Mouse (Mus musculus): ENCODE results near the gene Trappc3l. TPM values are rescaled to one million over a fixed set of nuclear protein-coding genes. Genes with fewer than 3 reads are reported as not detected.

Gene Trappc3l
- polyA plus RNA-seq, 1 experiment from 2014 or later, result 0.89 TPM

GRCm38 (mm10) chr10:34074522-34075200 lies 37.3 kb downstream of the Trappc3l start:
- Histone ChIP-seq H3K27me3 (replicated peaks; ENCODE audit: control insufficient read depth, insufficient read depth, low read length) (no peaks in the 10 kb centered on the region), H3K9me3 (ENCODE audit: control insufficient read depth, low read length) (no peaks in the 10 kb centered on the region), H3K27ac (replicated peaks; ENCODE audit: low read depth, low read length) (no peak overlapping the region), H3K36me3 (ENCODE audit: control insufficient read depth, insufficient read depth, low read length) (no peaks in the 10 kb centered on the region), H3K4me3 (ENCODE audit: low read depth, low read length) (no peak overlapping the region), H3K4me1 (ENCODE audit: control insufficient read depth, insufficient read depth, low read length) (no peaks in the 10 kb centered on the region), H3K9ac (ENCODE audit: low read depth, low read length) (no peak overlapping the region), H3K4me2 (ENCODE audit: low read depth, low read length) (no peak overlapping the region)
- DNase-seq (ENCODE audit: low spot score) (no peak), ATAC-seq (ENCODE audit: low read depth) (no peak)
- 85% methylated on average over 5 of the region's 5 CpGs for WGBS

DNA sequence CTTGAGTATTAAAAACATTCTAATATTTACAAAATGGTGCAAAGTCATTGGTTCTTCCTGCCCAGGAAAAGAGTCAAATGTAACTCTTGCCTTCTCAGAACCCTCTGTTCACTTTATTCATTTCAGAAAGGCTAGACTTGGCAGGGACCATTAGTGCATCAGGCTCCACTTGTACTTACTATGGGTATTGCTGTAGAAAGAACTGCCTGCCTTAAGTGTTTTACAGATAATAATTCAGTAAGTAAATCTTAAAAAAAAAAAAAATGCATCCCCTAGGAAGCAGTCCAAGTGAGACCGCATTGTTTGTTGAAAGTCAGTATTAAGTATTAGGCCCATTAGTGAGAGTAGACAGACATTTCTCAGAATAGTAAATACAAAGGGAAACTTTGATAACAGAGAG lies 49.1 kb downstream of the Trappc3l start:
- H3K9ac ChIP-seq (ENCODE audit: low read depth, low read length), result no peak overlapping the region
- H3K36me3 ChIP-seq (ENCODE audit: control insufficient read depth, insufficient read depth, low read length), result no peaks in the 10 kb centered on the region
- H3K4me3 ChIP-seq (ENCODE audit: low read depth, low read length), result no peak overlapping the region
- H3K4me1 ChIP-seq (ENCODE audit: control insufficient read depth, insufficient read depth, low read length), result peaks cover 3% of the 10 kb centered on the region; the same call in 1 of the 2 replicates
- no peak for DNase-seq (ENCODE audit: low spot score)
- no peak overlapping the region for H3K27ac ChIP-seq (replicated peaks; ENCODE audit: low read depth, low read length)
- H3K27me3 ChIP-seq (replicated peaks; ENCODE audit: control insufficient read depth, insufficient read depth, low read length), result no peaks in the 10 kb centered on the region
- 90% methylated on average over 1 of the region's 1 CpGs for WGBS
- H3K4me2 ChIP-seq (ENCODE audit: low read depth, low read length), result no peak overlapping the region
- no peaks in the 10 kb centered on the region for H3K9me3 ChIP-seq (ENCODE audit: control insufficient read depth, low read length)
- ATAC-seq (ENCODE audit: low read depth), result no peak

- Histone ChIP-seq H3K9me3 (ENCODE audit: control insufficient read depth, low read length) (no peaks in the 10 kb centered on the region), H3K27ac (replicated peaks; ENCODE audit: low read depth, low read length) (no peak overlapping the region), H3K9ac (ENCODE audit: low read depth, low read length) (no peak overlapping the region), H3K36me3 (ENCODE audit: control insufficient read depth, insufficient read depth, low read length) (no peaks in the 10 kb centered on the region), H3K4me3 (ENCODE audit: low read depth, low read length) (no peak overlapping the region), H3K27me3 (replicated peaks; ENCODE audit: control insufficient read depth, insufficient read depth, low read length) (no peaks in the 10 kb centered on the region), H3K4me2 (ENCODE audit: low read depth, low read length) (no peak overlapping the region), H3K4me1 (ENCODE audit: control insufficient read depth, insufficient read depth, low read length) (peaks cover 3% of the 10 kb centered on the region; the same call in 1 of the 2 replicates)
- DNase-seq (ENCODE audit: low spot score) (no peak), ATAC-seq (ENCODE audit: low read depth) (no peak)
- WGBS, result 90% methylated on average over 2 of the region's 2 CpGs
Observed at GRCm38 (mm10) chr10:34088515-34088914, 51.1 kb downstream of the Trappc3l start.

- H3K4me3 ChIP-seq (ENCODE audit: low read depth, low read length), result no peak overlapping the region
- H3K9me3 ChIP-seq (ENCODE audit: control insufficient read depth, low read length), result no peaks in the 10 kb centered on the region
- no peak overlapping the region for H3K4me2 ChIP-seq (ENCODE audit: low read depth, low read length)
- 66% methylated on average over 3 of the region's 3 CpGs for whole genome bisulfite sequencing
- no peak for ATAC-seq (ENCODE audit: low read depth)
- H3K9ac ChIP-seq (ENCODE audit: low read depth, low read length), result no peak overlapping the region
- H3K36me3 ChIP-seq (ENCODE audit: control insufficient read depth, insufficient read depth, low read length), result no peaks in the 10 kb centered on the region
- H3K4me1 ChIP-seq (ENCODE audit: control insufficient read depth, insufficient read depth, low read length), result peaks cover 3% of the 10 kb centered on the region; the same call in 1 of the 2 replicates
- no peak for DNase-seq (ENCODE audit: low spot score)
- no peaks in the 10 kb centered on the region for H3K27me3 ChIP-seq (replicated peaks; ENCODE audit: control insufficient read depth, insufficient read depth, low read length)
- H3K27ac ChIP-seq (replicated peaks; ENCODE audit: low read depth, low read length), result no peak overlapping the region
Observed at GRCm38 (mm10) chr10:34089517-34089916, 52.1 kb downstream of the Trappc3l start.

- Histone ChIP-seq H3K4me2 (ENCODE audit: low read depth, low read length) (no peak overlapping the region), H3K27me3 (replicated peaks; ENCODE audit: control insufficient read depth, insufficient read depth, low read length) (no peaks in the 10 kb centered on the region), H3K27ac (replicated peaks; ENCODE audit: low read depth, low read length) (no peak overlapping the region), H3K4me1 (ENCODE audit: control insufficient read depth, insufficient read depth, low read length) (peaks cover 7% of the 10 kb centered on the region; the same call in 1 of the 2 replicates), H3K4me3 (ENCODE audit: low read depth, low read length) (no peak overlapping the region), H3K9me3 (ENCODE audit: control insufficient read depth, low read length) (no peaks in the 10 kb centered on the region), H3K36me3 (ENCODE audit: control insufficient read depth, insufficient read depth, low read length) (no peaks in the 10 kb centered on the region), H3K9ac (ENCODE audit: low read depth, low read length) (no peak overlapping the region)
- ATAC-seq (ENCODE audit: low read depth) (no peak), DNase-seq (ENCODE audit: low spot score) (peak; percentile 31)
- WGBS, result 85% methylated on average over 1 of the region's 1 CpGs
Observed at GRCm38 (mm10) chr10:34090481-34090880, 53.1 kb downstream of the Trappc3l start.

GRCm38 (mm10) chr10:34091888-34092287 lies 54.5 kb downstream of the Trappc3l start:
- H3K27me3 ChIP-seq (replicated peaks; ENCODE audit: control insufficient read depth, insufficient read depth, low read length), result no peaks in the 10 kb centered on the region
- peaks cover 14% of the 10 kb centered on the region for H3K4me1 ChIP-seq (ENCODE audit: control insufficient read depth, insufficient read depth, low read length)
- no peak overlapping the region for H3K27ac ChIP-seq (replicated peaks; ENCODE audit: low read depth, low read length)
- no peak for ATAC-seq (ENCODE audit: low read depth)
- no peak overlapping the region for H3K9ac ChIP-seq (ENCODE audit: low read depth, low read length)
- DNase-seq (ENCODE audit: low spot score), result no peak
- H3K9me3 ChIP-seq (ENCODE audit: control insufficient read depth, low read length), result no peaks in the 10 kb centered on the region
- H3K36me3 ChIP-seq (ENCODE audit: control insufficient read depth, insufficient read depth, low read length), result no peaks in the 10 kb centered on the region
- H3K4me2 ChIP-seq (ENCODE audit: low read depth, low read length), result no peak overlapping the region
- 69% methylated on average over 5 of the region's 5 CpGs for WGBS
- H3K4me3 ChIP-seq (ENCODE audit: low read depth, low read length), result no peak overlapping the region

DNA sequence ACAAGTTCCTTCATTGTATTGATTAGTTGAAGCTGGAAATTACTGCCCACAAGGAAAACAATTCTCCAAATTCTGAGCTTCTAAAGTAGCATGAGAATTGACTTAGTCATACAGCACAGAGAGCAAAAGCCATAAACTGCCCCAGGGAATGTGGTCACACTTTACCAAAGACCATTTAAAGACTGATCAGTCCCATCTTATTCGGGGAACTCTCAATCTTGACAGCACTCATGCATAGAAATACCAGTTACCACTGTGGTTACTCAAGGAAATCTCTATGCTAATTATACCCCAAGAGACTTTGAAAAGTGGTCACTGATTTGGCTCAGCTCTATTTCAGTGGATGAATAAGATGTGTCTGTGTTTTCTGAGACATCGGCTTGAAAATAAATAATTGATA lies 57.8 kb downstream of the Trappc3l start:
- H3K4me1 ChIP-seq (ENCODE audit: control insufficient read depth, insufficient read depth, low read length), result peaks cover 11% of the 10 kb centered on the region
- H3K4me3 ChIP-seq (ENCODE audit: low read depth, low read length), result no peak overlapping the region
- no peak overlapping the region for H3K9ac ChIP-seq (ENCODE audit: low read depth, low read length)
- no peaks in the 10 kb centered on the region for H3K36me3 ChIP-seq (ENCODE audit: control insufficient read depth, insufficient read depth, low read length)
- ATAC-seq (ENCODE audit: low read depth), result 0 out of 2 replicates have a peak, but pooled peaks have one; percentile 23
- no peaks in the 10 kb centered on the region for H3K27me3 ChIP-seq (replicated peaks; ENCODE audit: control insufficient read depth, insufficient read depth, low read length)
- peak; percentile 42 for DNase-seq (ENCODE audit: low spot score)
- WGBS, result 52% methylated on average over 2 of the region's 2 CpGs
- no peaks in the 10 kb centered on the region for H3K9me3 ChIP-seq (ENCODE audit: control insufficient read depth, low read length)
- H3K4me2 ChIP-seq (ENCODE audit: low read depth, low read length), result peak overlapping the region; percentile 39; the same call in 1 of the 2 replicates
- H3K27ac ChIP-seq (replicated peaks; ENCODE audit: low read depth, low read length), result no peak overlapping the region

GRCm38 (mm10) chr10:34095964-34096363 lies 58.6 kb downstream of the Trappc3l start:
- no peaks in the 10 kb centered on the region for H3K36me3 ChIP-seq (ENCODE audit: control insufficient read depth, insufficient read depth, low read length)
- peaks cover 11% of the 10 kb centered on the region for H3K4me1 ChIP-seq (ENCODE audit: control insufficient read depth, insufficient read depth, low read length)
- peak overlapping the region; percentile 39 for H3K4me2 ChIP-seq (ENCODE audit: low read depth, low read length)
- DNase-seq (ENCODE audit: low spot score) (no peak), ATAC-seq (ENCODE audit: low read depth) (no peak)
- no peaks in the 10 kb centered on the region for H3K9me3 ChIP-seq (ENCODE audit: control insufficient read depth, low read length)
- H3K27me3 ChIP-seq (replicated peaks; ENCODE audit: control insufficient read depth, insufficient read depth, low read length), result no peaks in the 10 kb centered on the region
- peak overlapping the region; percentile 22 for H3K4me3 ChIP-seq (ENCODE audit: low read depth, low read length)
- H3K27ac ChIP-seq (replicated peaks; ENCODE audit: low read depth, low read length), result peak overlapping the region; percentile 42; the same call in 1 of the 2 replicates
- H3K9ac ChIP-seq (ENCODE audit: low read depth, low read length), result peak overlapping the region; percentile 49
- 54% methylated on average over 12 of the region's 12 CpGs for WGBS

DNA sequence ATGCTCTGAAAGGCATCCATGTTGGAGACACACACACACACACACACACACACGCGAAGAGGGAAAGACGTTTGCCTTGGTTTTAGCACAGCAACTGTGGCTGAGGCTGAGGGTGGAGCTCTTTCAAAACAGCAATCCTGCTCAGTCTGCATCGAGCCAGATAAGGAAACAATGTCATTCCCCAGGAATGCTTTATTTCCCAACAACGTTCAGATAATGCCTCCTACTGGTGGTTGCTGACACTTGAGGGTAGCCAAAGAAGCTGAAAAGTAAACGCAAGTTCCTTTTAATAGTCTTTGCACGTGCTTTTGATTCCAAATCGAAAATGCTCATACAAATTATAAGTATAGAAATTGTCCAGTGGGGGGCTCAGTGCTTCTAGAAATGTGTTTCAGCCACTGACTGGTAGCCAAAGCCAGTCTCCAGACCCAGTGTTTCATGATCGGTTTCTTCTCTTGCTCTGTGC lies 59.1 kb downstream of the Trappc3l start, which contains the start of gene Calhm5:
Calhm5 (minus strand) TSS at position 102 of the 466 bp plus-strand sequence.
- Histone ChIP-seq H3K36me3 (ENCODE audit: control insufficient read depth, insufficient read depth, low read length) (no peaks in the 10 kb centered on the region), H3K4me3 (ENCODE audit: low read depth, low read length) (peak within 1 kb of the TSS; percentile 22), H3K27me3 (replicated peaks; ENCODE audit: control insufficient read depth, insufficient read depth, low read length) (no peaks in the 10 kb centered on the region), H3K27ac (replicated peaks; ENCODE audit: low read depth, low read length) (peak within 1 kb of the TSS; percentile 42; the same call in 1 of the 2 replicates), H3K4me2 (ENCODE audit: low read depth, low read length) (peak within 1 kb of the TSS; percentile 39), H3K4me1 (ENCODE audit: control insufficient read depth, insufficient read depth, low read length) (peaks cover 11% of the 10 kb centered on the region), H3K9me3 (ENCODE audit: control insufficient read depth, low read length) (no peaks in the 10 kb centered on the region), H3K9ac (ENCODE audit: low read depth, low read length) (peak within 1 kb of the TSS; percentile 49)
- WGBS, result 13% methylated on average over 9 of the region's 9 CpGs
- peak; percentile 89 for DNase-seq (ENCODE audit: low spot score)
- peak; percentile 85 for ATAC-seq (ENCODE audit: low read depth)
